Mouse (Mus musculus) heart, postnatal 0 days (tissue): ENCODE measurements around the gene Spata7.

Experiments
- CTCF ChIP-seq: IDR thresholded peaks from 2 replicates; pipeline ENCODE4 v1.5.1; 2016; ENCODE audit warnings: antibody characterized with exemption, control low read depth, low read depth
- EP300 ChIP-seq: IDR thresholded peaks from 2 replicates; pipeline ENCODE4 v1.6.1; 2016; ENCODE audit warnings: antibody characterized with exemption, low read depth

- TF ChIP-seq EP300 (0 out of 2 replicates have a peak, but pooled peaks have one; percentile 38), CTCF (no peak)
Measured at GRCm38 (mm10) chr12:98602114-98602513, 25.8 kb upstream of the Spata7 start.
